In genomic region chr8:11990024-11990423, GRCm38 (mm10) we compare ENCODE assay signal across 29 mouse cellular contexts.
A peak's percentile ranks its signal among the peaks of the same experiment; 100 is the strongest.
DNase-seq lines count a peak whose midpoint lies in the region; ATAC-seq and TF ChIP-seq lines count a peak whose summit lies in the region.
"Had no signal": no experiment of that assay in that cellular context is flagged by ENCODE, and none has a peak within 500 bp of the region (broad histone marks: within the 10 kb centered on the region; RNA-seq: fewer than 3 reads in every experiment).

No protein-coding gene starts in this region.

- H3K27me3 ChIP-seq in liver, adult 2 months (ENCODE audit: control insufficient read depth, insufficient read depth, low read length), result peaks cover 15% of the 10 kb centered on the region
- H3K27me3 ChIP-seq in liver, embryonic 15.5 days, result no peaks in the 10 kb centered on the region
- 0 out of 2 replicates have a peak, but pooled peaks cover 2% of the 10 kb centered on the region for H3K27me3 ChIP-seq in forebrain, embryonic 15.5 days
- H3K27me3 ChIP-seq: forebrain, embryonic 13.5 days had no signal

- WGBS in liver, adult 2 months, result 22% methylated on average over 20 of the region's 20 CpGs
- 66% methylated on average over 20 of the region's 20 CpGs for WGBS in liver, embryonic 15.5 days (ENCODE audit: insufficient replicate concordance)
- 73% methylated on average over 20 of the region's 20 CpGs for WGBS in forebrain, embryonic 15.5 days

- H3K4me1 ChIP-seq in liver, adult 2 months (ENCODE audit: control insufficient read depth, insufficient read depth, low read length), result no peaks in the 10 kb centered on the region
- no peaks in the 10 kb centered on the region for H3K4me1 ChIP-seq in liver, embryonic 15.5 days (replicated peaks)
- H3K4me1 ChIP-seq in forebrain, embryonic 15.5 days, result no peaks in the 10 kb centered on the region
- H3K4me1 ChIP-seq: forebrain, embryonic 13.5 days; heart, embryonic 12.5 days; heart, embryonic 15.5 days; hindbrain, embryonic 10.5 days; hindbrain, embryonic 13.5 days had no signal

- no peak for TF ChIP-seq CTCF in liver, adult 2 months (IDR thresholded peaks at IDR 0.05; ENCODE audit: low read depth, low read length)

- no peak overlapping the region for H3K27ac ChIP-seq in liver, adult 2 months (replicated peaks; ENCODE audit: insufficient read depth, low read depth, low read length)
- H3K27ac ChIP-seq in liver, embryonic 15.5 days (replicated peaks), result no peak overlapping the region
- no peak overlapping the region for H3K27ac ChIP-seq in forebrain, embryonic 15.5 days (replicated peaks)
- H3K27ac ChIP-seq: forebrain, embryonic 10.5 days; forebrain, embryonic 13.5 days; gastrocnemius, adult 2 months; heart, embryonic 15.5 days; hindbrain, embryonic 10.5 days; hindbrain, embryonic 13.5 days had no signal

- peak; percentile 5 for DNase-seq in embryo, embryonic 11 days
- DNase-seq in embryo, embryonic 10 days (ENCODE audit: low spot score), result no peak
- peak; percentile 7 for DNase-seq in liver, adult 2 months (ENCODE audit: extremely low read depth, low read depth, low spot score)
- no peak for DNase-seq in left cerebral cortex, adult 18-20 months (ENCODE audit: low spot score in 2 of 2)
- no peak for DNase-seq in left cerebral cortex, postnatal 36 days (ENCODE audit: low spot score in 2 of 2)
- DNase-seq: adrenal gland, adult 2 months; adrenal gland, postnatal 14 days; B cell, adult 2 months; cerebellum, adult 11-12 months; cerebellum, adult 8-10 months; cerebellum, postnatal 10 days; cerebellum, postnatal 36 days; forebrain, postnatal 0 days; gastrocnemius, adult 2 months; gastrocnemius, postnatal 14 days; heart, adult 18-20 months; heart, postnatal 10 days; heart, postnatal 36 days had no signal

- H3K79me2 ChIP-seq in liver, adult 2 months (ENCODE audit: control insufficient read depth, insufficient read depth, low read length), result no peaks in the 10 kb centered on the region

- peak; percentile 54 for ATAC-seq in liver, embryonic 15.5 days (ENCODE audit: insufficient read depth)
- ATAC-seq in forebrain, embryonic 15.5 days (replicated peaks), result no peak
- ATAC-seq: forebrain, embryonic 13.5 days; forebrain, postnatal 0 days; hindbrain, embryonic 16.5 days; Patski had no signal

- intact Hi-C loops in left cerebral cortex, postnatal 36 days (cut with DNase I), result loop anchor here (10.0 kb wide), 1 partner anchor 175 kb away; no protein-coding TSS in a partner anchor

- no peak overlapping the region for H3K9ac ChIP-seq in liver, adult 2 months (ENCODE audit: low read depth, low read length)
- no peak overlapping the region for H3K9ac ChIP-seq in liver, embryonic 15.5 days
- no peak overlapping the region for H3K9ac ChIP-seq in forebrain, embryonic 15.5 days (replicated peaks)
- H3K9ac ChIP-seq: forebrain, embryonic 13.5 days; forebrain, postnatal 0 days; heart, embryonic 12.5 days; heart, embryonic 15.5 days; hindbrain, embryonic 13.5 days had no signal

- no peaks in the 10 kb centered on the region for H3K36me3 ChIP-seq in liver, adult 2 months (ENCODE audit: control insufficient read depth, insufficient read depth, low read length)
- H3K36me3 ChIP-seq in liver, embryonic 15.5 days (replicated peaks), result no peaks in the 10 kb centered on the region
- no peaks in the 10 kb centered on the region for H3K36me3 ChIP-seq in forebrain, embryonic 15.5 days
- H3K36me3 ChIP-seq: forebrain, embryonic 10.5 days; G1E; heart, embryonic 12.5 days; heart, embryonic 15.5 days; hindbrain, embryonic 10.5 days; hindbrain, embryonic 13.5 days had no signal

- H3K4me2 ChIP-seq in liver, embryonic 15.5 days, result no peak overlapping the region
- no peak overlapping the region for H3K4me2 ChIP-seq in forebrain, embryonic 15.5 days (replicated peaks)
- H3K4me2 ChIP-seq: forebrain, embryonic 13.5 days; heart, embryonic 12.5 days; heart, embryonic 15.5 days; hindbrain, embryonic 13.5 days had no signal

- TF ChIP-seq POLR2A in liver, adult 2 months (IDR thresholded peaks at IDR 0.05; ENCODE audit: extremely low read depth, insufficient read depth, low read length), result no peak

- no peak overlapping the region for H3K4me3 ChIP-seq in liver, adult 2 months (ENCODE audit: insufficient read depth, low read depth, low read length)
- no peak overlapping the region for H3K4me3 ChIP-seq in liver, embryonic 15.5 days (replicated peaks)
- H3K4me3 ChIP-seq in forebrain, embryonic 15.5 days, result no peak overlapping the region
- H3K4me3 ChIP-seq: forebrain, embryonic 10.5 days; forebrain, embryonic 13.5 days; gastrocnemius, adult 2 months; heart, embryonic 12.5 days; heart, embryonic 15.5 days; hindbrain, embryonic 10.5 days; hindbrain, embryonic 13.5 days had no signal

- H3K9me3 ChIP-seq in liver, embryonic 15.5 days (replicated peaks), result no peaks in the 10 kb centered on the region
- H3K9me3 ChIP-seq in forebrain, embryonic 15.5 days, result no peaks in the 10 kb centered on the region
- H3K9me3 ChIP-seq: forebrain, embryonic 10.5 days; forebrain, embryonic 13.5 days; G1E; heart, embryonic 12.5 days; heart, embryonic 15.5 days; hindbrain, embryonic 10.5 days; hindbrain, embryonic 13.5 days had no signal

Comparison
In these comparisons a context has a peak if more than half of its experiments do, and no peak if none do; other contexts are left out.
1. DNase-seq: peak in embryo, embryonic 11 days (single experiment) and liver, adult 2 months (single experiment); none in embryo, embryonic 10 days (single experiment), left cerebral cortex, adult 18-20 months (0 of 2) and left cerebral cortex, postnatal 36 days (0 of 2).